Mouse (Mus musculus) right cerebral cortex, adult 2 months (tissue): ENCODE measurements around the gene Jmjd1c.

Source experiments
- DNase-seq, 2 experiments: peaks; one replicate each; pipeline ENCODE4 v3.0.0; 2021 to 2022; ENCODE audit warnings: low spot score in 2 of 2

Gene Jmjd1c

GRCm38 (mm10) chr10:67230439-67230838, 134.5 kb downstream of the Jmjd1c start:
- DNase-seq = no peak

DNA sequence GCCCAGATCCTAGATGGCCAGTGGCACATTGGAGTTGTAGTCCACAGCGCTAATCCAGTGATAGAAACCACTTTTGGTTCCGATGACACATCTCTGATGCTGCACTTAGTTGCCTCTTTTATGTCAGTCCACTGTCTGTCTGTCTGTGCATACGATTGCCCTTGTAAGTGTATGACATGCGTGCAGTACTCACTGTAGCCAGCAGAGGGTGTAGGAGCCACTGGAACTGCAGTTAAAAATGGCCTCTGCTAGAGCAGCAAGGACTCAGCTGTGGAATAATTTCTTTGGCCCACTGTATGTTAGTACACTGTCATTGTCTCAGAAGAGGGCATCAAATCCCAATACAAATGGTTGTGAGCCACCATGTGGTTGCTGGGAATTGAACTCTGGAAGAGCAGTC, 151.2 kb downstream of the Jmjd1c start:
- no peak for DNase-seq

DNA sequence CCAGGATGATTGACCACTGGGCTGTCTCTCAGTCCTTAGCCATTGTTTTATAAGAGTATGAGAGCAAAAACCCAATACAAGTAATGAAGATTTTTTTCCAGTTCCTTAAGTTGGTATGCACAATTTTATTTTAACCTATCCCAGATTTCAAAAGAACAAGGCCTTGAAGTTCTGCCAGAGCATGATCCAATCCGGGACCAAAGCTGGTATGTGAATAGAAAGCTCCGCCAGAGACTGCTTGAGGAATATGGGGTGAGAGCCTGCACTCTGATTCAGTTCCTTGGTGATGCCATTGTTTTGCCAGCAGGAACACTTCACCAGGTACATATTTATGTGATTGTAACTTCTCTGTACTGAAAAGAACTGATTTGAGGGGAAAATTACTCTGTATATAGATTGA, 153.6 kb downstream of the Jmjd1c start:
- DNase-seq = no peak

- no peak for DNase-seq
Measured at GRCm38 (mm10) chr10:67250846-67251245, 154.9 kb downstream of the Jmjd1c start.

DNA sequence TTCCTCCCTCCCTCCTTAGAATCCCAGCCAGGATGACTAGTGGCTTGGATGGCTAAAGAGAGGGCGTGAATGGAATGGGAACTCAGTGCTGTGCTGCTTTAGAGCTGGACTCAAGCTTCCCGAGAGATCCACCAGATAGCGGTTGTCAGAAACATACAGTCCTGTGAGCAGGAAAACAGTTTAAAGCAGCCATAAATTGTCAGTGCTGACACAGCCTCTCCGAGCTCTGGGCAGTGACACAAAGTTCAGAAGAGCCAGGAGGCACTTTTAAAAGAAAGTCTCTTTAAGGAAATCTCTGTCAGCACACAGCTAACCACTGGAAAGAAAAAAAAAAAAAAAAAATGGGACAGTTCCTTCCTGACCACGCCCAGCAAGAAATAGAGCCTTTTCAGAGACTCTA, 156.4 kb downstream of the Jmjd1c start:
- DNase-seq = no peak

- DNase-seq = no peak
Measured at GRCm38 (mm10) chr10:67253115-67253514, 157.2 kb downstream of the Jmjd1c start.

- peak; percentile 51 to 67 for DNase-seq
Measured at GRCm38 (mm10) chr10:67264852-67265251, 168.9 kb downstream of the Jmjd1c start.

- no peak for DNase-seq
Measured at GRCm38 (mm10) chr10:67275916-67276315, 180.0 kb downstream of the Jmjd1c start.

DNA sequence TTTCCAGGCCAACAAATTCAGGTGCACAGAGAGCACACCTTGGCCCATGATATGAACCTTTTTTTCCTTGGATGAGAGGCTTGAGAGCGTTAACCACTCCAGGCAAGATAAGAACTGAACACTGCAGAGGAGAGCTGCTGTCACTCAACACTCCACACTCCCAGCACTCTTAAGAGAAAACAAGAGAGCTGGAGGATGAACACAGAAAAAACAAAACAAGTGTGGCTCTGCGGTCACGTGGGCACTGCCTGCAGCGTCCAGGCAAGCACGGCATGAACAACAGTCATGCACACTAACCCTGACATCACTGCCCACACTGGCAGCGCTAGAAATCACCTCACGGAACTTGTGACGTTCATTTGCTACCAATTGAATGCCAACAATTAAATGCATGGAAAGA, 185.9 kb downstream of the Jmjd1c start:
- DNase-seq = no peak

DNA sequence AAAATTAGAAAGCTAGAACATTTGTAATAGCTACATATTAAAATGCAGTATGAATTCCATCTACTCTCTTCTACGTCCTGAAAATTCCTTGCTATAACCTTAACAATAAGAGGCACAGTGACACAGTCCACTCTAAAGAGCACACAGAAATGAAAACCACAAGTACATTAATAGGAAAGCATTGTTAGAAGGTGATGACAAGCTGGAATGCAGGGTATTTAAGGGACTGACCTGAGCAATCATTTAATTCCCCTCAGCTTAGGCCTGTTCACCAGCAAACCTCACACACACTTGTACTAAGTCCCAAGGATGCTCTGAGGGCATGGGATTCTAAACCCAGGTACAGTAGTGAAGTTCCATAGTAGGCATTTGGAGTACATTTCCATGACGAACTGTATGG, 186.6 kb downstream of the Jmjd1c start:
- no peak for DNase-seq

GRCm38 (mm10) chr10:67283516-67283915, 187.6 kb downstream of the Jmjd1c start:
- no peak for DNase-seq

- no peak for DNase-seq
Measured at GRCm38 (mm10) chr10:67284311-67284710, 188.4 kb downstream of the Jmjd1c start.

DNA sequence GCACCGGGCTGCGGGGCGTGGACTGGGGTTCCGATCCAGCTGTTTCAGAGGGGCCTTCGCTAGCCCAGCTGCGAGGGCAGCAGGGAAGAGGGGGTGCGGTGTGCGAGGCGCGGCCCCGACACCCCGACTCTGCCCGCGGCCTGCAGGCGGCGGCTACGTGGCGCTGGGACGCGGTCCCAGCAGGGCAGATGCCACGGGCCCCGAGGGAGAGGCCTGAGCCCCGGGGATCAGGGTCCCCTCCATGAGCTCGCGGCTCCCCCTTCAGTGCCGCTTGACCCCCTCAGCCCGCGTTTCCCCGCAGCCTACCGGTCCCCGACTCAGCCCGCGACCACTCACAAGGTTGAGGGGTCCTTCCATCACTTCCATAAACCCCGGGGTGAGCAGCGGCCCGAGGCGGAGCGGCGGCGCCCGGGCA, 188.8 kb downstream of the Jmjd1c start:
- DNase-seq = no peak

- peak; percentile 66 to 79 for DNase-seq
Measured at GRCm38 (mm10) chr10:67285176-67285814, 189.4 kb downstream of the Jmjd1c start, which contains the start of gene Nrbf2. Gene Nrbf2 (minus strand): TSS chr10:67285305.

DNA sequence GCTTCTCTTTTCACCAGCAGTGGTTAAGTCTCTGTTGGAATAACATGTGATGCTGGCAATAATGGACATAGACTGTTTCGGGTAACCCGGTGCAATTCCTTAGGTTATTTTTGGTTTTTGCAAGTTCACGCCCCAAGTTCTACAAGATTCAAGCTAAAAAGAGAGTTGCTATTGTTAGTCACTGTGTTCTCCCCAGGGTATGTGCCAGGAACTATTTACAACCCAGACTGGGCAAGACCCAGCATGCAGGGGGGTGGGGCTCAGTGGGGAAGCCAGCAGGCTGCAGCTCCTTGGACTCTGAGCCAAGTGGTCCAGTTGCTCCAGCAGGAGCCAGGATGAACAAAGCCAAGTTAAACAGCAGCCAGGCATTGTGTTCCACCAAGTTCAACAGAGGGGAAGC, 192.0 kb downstream of the Jmjd1c start:
- peak; percentile 41 to 68 for DNase-seq

DNA sequence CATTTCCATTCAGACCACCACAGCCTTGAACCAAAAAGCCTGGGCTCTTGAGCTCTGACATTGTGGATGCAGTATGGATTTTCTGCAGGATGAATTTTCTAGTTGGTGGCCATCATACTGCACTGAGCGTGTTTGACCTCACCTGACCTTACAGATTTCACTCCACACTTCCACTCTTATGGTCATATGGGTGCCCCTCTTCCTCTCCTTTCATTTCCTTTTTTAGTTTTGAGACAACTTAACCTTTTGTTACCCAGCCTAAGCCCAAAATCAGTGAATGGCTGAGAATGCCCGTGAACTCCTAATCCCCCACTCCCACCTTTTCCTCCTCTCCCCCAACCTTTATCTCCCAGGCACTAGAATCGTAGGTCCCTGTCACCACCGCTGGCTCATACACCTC, 194.7 kb downstream of the Jmjd1c start:
- DNase-seq = no peak

DNA sequence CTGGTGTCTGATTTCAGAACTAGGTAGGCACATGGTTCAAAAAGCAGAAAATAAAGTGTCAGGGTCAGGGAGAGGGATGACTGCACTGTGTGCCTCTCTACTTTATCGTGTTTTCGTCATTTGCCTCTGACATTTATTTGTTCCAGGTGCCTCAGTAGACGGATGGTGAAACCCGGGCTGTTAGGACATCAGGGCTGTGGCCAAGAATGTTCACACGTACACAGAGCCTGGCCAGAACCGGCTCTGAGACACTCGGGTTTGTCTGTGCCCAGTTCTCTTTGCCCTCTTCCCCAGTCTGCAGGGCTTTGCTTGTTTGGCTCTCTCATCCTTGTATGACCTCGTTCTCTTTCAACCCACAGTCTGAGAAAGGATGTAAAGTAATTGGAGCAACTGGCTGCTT, 195.2 kb downstream of the Jmjd1c start:
- no peak for DNase-seq

GRCm38 (mm10) chr10:67295331-67295730, 199.4 kb downstream of the Jmjd1c start:
- no peak for DNase-seq

DNA sequence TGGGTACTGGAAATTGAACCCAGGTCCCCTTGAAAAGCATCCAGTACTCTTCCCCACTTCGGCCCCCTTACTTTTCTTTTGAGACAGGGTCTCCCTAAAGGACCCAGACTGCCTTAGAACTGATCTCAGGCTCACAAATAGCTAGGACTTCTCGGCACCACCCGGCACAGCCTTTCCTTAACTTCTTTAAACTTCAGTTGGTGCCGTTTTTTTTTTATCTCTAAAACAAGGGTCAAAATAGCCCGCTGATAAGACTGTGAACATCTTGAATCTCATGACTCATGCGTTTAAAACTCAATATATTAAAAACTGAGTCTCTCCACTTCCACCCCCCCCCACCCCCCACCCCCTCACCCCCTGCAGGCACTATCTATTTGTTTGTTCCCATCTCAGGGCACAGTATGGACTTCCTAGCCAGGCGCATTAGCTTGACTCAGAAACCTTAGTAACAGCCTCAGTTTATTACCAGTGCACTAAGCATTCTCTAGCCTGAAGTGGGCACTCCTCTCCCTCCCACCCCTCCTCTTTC, 200.1 kb downstream of the Jmjd1c start:
- no peak for DNase-seq

DNA sequence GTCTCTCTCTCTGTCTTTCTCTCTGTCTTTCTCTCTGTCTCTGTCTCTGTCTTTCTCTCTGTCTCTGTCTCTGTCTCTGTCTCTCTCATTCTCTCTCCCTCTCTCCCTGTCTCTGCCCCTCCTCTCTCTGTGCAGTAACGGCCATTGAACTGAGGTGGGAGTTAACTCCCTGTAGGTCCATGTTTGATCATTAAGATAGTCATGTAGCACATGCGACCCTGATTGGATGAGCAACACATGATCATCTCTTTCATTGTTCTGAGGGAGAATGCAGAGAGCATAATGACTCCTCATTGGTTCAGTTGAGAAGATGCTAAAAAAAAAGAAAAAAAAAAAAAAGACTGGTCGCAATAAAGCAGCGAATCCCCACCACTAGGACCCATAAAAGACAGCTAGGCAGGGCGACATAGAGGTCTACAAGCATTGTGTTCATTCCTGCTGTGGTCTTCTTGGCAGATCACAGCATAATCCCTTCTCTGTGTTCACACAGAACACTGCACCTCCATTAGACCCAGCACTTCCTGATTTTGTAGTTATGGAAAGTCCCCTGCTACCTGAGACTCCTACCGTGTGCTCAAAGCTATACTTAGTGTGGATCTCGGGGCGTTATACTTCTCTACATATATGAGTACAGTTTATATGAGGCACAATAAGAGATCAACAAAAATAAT, 200.7 kb downstream of the Jmjd1c start:
- no peak for DNase-seq

DNA sequence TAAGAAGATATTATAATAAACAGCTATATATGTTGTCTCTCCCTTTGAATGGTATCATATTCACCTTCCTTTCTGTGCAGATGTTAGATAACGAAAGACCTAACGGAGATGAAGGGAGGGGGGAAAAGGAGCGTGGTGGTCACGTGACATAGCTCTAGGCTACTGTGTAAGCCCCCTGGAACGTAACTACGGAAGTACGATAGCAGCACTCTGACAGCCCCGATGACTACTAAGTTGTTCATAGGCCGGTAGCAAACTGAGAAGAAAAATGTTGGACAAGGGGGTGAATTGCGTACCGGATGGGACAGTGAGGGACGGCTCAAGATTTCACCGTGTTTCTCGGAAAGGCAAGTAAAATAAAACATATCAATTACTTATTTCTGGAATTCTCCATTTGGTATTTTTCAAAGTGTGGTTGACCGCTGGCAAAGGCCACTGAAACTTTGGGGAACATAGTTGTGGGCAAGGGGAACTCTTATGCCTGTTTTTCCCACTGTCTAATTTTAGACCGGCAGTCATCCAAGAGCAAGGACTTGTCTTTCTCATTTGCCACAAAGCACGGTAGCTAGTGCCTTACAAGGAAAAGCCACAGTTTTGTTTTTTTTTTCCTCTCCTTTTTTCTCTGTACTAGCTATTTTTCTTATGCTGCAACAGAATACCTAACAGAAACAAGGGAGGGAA, 201.4 kb downstream of the Jmjd1c start:
- DNase-seq = no peak

GRCm38 (mm10) chr10:67298856-67299255, 202.9 kb downstream of the Jmjd1c start:
- DNase-seq = no peak

- DNase-seq = no peak
Measured at GRCm38 (mm10) chr10:67299285-67299684, 203.4 kb downstream of the Jmjd1c start.
